Mouse (Mus musculus) small intestine, adult 2 months (tissue): ENCODE measurements around the gene 9130213A22Rik. TPM values are rescaled to one million over a fixed set of nuclear protein-coding genes. Genes with fewer than 3 reads are reported as not detected.

Experiments used
- H3K27ac ChIP-seq: fragments of 200-500 bp; 2 replicates; pipeline ENCODE4 v1.5.1; 2012; ENCODE audit warnings: low read depth, low read length, control low read depth, inconsistent platforms; ENCODE audit not compliant: insufficient read depth
- H3K27me3 ChIP-seq: fragments of 200-500 bp; 2 replicates; pipeline ENCODE4 v1.6.1; 2012; ENCODE audit warnings: mild to moderate bottlenecking, moderate library complexity, low read length, inconsistent platforms; ENCODE audit not compliant: control insufficient read depth, insufficient read depth
- H3K36me3 ChIP-seq: fragments of 200-500 bp; 2 replicates; pipeline ENCODE4 v1.6.1; 2012; ENCODE audit warnings: mild to moderate bottlenecking, low read length, control low read depth, inconsistent platforms; ENCODE audit not compliant: control insufficient read depth, insufficient read depth
- H3K4me1 ChIP-seq: fragments of 200-500 bp; 2 replicates; pipeline ENCODE4 v1.6.1; 2012; ENCODE audit warnings: low read length, inconsistent platforms, mixed read lengths; ENCODE audit not compliant: control insufficient read depth, insufficient read depth, insufficient read length
- H3K4me3 ChIP-seq: fragments of 200-500 bp; 2 replicates; pipeline ENCODE4 v1.5.1; 2012; ENCODE audit warnings: low read depth, mild to moderate bottlenecking, control low read depth, inconsistent platforms, low read length, moderate library complexity
- CTCF ChIP-seq: fragments of 200-500 bp; IDR thresholded peaks from 2 replicates; pipeline ENCODE4 v1.5.1; 2012; ENCODE audit warnings: low read depth, mild to moderate bottlenecking, control low read depth, inconsistent platforms, low read length, moderate library complexity, mixed read lengths; ENCODE audit not compliant: insufficient replicate concordance, insufficient read length; ENCODE audit errors: extremely low read depth
- POLR2A ChIP-seq: fragments of 200-500 bp; IDR thresholded peaks from 2 replicates; pipeline ENCODE4 v1.6.1; 2012; ENCODE audit warnings: low read depth, mild to moderate bottlenecking, control low read depth, inconsistent platforms, low read length, moderate library complexity
- WGBS: fragments of 180-500 bp; shearing (Covaris S2); methylation state at CpG from one replicate; pipeline ENCODE4 v1.1.7; 2018; 5-methylcytosine and 5-hydroxymethylcytosine counted together
- polyA plus RNA-seq: library from polyadenylated mRNA; depleted of rRNA; stranded (reverse); fragments of >200 nt; gene quantifications from 2 replicates; pipeline ENCODE4 v1.2.3, GENCODE M21; 2012

9130213A22Rik gene
- polyA plus RNA-seq, 1 experiment: 0.38 TPM

DNA sequence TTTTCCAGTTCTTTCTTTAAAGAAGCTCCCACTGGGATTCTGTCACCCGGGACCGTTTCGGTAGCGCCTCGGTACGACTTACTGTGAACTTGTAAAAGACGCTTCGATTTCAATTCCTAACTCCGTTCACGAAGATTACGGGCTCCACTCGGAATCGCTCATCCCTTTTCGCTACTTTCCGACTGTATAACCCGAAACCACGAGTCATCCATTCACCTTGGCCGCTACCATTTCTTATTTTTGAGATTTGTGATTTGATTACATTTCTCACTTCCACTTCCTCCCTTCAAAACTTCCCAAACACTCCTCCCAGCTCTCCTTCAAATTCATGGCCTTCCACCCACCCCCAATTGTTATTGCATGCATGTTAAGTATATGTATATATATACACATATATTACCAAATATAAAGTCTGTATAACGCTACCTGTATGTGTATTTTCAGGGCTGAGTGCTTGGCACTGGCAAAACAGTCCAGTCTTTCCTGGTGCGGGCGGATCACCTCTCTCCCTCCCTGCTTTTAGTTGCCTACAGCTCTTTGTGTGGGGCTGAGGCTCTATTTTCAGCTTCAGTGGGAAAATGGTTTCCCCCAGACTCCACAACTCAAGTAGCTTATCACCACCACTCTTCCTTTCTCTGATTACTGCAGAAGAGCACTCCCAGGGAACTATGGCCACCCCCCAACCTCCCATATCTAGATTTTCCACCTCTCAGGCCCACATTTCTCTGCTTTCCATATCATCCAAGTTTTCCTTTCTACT lies 11.2 kb downstream of the 9130213A22Rik start:
- Histone ChIP-seq H3K36me3 (peaks cover 34% of the 10 kb centered on the region), H3K27me3 (no peaks in the 10 kb centered on the region), H3K4me1 (no peaks in the 10 kb centered on the region), H3K4me3 (peak overlapping the region; percentile 59), H3K27ac (no peak overlapping the region)
- TF ChIP-seq CTCF (no peak), POLR2A (no peak)
- 13% methylated on average over 21 of the region's 21 CpGs for WGBS

DNA sequence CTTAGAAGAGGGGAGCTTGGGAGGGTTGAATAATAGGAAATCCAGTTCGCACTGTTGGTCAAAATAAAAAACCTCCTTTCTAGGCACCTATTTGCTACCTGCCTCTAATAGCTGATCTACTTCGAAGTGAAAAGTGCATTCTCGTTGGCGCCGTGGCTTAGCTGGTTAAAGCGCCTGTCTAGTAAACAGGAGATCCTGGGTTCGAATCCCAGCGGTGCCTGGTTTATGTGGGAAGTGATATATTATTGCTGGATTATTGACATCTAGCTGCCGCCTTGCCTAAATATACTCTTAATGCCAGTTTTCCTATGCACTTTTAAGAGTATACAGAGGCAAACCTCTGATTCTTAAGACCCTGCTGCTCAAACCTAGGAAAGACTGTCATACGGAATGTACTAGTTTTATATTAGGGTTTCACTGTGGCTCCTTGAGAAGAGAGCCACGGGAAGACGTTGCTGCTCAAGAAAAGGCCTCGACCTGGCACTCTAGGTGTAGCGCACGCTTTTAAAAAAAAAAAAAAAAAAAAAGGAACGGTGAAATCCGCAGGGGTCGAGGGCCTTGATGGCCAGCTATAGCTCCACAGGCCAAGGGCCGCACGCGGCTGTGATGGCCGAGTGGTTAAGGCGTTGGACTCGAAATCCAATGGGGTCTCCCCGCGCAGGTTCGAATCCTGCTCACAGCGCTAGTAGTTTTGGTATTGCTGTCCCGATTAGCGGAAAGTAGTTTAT lies 11.9 kb downstream of the 9130213A22Rik start:
- no peak for TF ChIP-seq CTCF
- peak; percentile 35; the same call in 1 of the 2 replicates for TF ChIP-seq POLR2A
- no peaks in the 10 kb centered on the region for H3K27me3 ChIP-seq
- 2% methylated on average over 30 of the region's 30 CpGs for WGBS
- H3K36me3 ChIP-seq: peaks cover 41% of the 10 kb centered on the region
- H3K4me1 ChIP-seq: no peaks in the 10 kb centered on the region
- peak overlapping the region; percentile 59 for H3K4me3 ChIP-seq
- no peak overlapping the region for H3K27ac ChIP-seq

DNA sequence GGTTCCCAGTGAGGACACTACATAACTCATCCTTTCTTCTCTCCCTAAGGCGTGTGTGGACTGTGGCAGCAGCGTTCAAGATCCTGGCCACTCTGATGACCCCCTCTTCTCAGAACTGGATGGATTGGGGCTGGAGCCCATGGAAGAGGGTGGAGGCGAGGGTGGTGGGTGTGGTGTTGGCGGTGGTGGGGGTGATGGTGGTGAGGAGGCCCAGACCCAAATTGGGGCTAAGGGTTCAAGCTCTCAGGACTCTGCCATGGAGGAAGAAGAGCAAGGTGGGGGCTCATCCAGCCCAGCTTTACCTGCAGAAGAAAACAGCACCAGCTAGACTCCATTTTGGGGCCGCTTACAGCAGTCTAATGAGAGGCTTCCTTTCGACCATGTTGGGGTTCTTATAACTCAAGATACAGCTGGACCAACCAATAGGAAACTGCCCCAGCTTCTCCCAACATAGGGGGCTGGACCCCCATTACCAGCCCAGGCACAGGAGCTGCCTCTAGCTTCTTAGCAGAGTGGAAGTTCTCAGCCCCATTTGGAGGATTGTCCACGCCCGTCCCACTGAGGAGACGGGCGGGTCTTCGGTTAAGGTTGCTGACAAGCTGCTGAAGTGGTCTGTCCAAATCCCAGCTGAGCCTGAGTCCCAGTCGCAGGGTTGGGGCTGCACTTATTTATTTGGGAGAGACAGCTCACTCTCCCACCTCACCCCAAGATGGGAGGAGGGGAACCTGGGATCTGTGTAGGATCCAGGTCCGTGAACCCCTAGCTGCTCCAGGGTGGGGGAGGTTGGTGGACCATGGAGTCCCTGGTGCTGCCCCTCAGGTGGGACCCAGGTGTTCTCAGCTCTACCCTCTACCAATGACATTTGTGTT lies 13.1 kb downstream of the 9130213A22Rik start:
- Histone ChIP-seq H3K36me3 (peaks cover 53% of the 10 kb centered on the region), H3K4me1 (no peaks in the 10 kb centered on the region), H3K27me3 (no peaks in the 10 kb centered on the region), H3K4me3 (no peak overlapping the region), H3K27ac (no peak overlapping the region)
- WGBS: 86% methylated on average over 13 of the region's 13 CpGs
- no peak for TF ChIP-seq CTCF

DNA sequence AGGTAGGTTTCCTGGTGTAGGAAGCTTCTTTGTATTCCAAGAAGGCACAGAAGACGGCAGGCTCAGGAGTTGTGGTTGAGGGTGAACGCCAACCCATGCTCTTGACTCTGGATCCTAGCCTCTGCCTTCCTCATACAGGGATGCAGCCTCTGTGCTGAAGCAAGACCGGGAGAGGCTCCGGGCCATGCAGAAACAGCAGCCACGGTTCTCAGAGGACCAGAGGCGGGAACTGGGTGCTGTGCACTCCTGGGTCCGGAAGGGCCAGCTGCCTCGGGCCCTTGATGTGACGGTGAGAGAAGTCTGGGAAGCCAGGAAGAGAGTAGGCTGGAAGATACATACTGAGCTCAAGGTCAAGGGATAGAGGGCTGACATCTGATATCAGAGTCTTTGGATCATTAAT lies 14.2 kb downstream of the 9130213A22Rik start:
- H3K36me3 ChIP-seq: peaks cover 63% of the 10 kb centered on the region
- H3K4me1 ChIP-seq: no peaks in the 10 kb centered on the region
- TF ChIP-seq CTCF: no peak
- TF ChIP-seq POLR2A: no peak
- 85% methylated on average over 9 of the region's 9 CpGs for WGBS
- no peak overlapping the region for H3K27ac ChIP-seq
- no peak overlapping the region for H3K4me3 ChIP-seq
- H3K27me3 ChIP-seq: no peaks in the 10 kb centered on the region

DNA sequence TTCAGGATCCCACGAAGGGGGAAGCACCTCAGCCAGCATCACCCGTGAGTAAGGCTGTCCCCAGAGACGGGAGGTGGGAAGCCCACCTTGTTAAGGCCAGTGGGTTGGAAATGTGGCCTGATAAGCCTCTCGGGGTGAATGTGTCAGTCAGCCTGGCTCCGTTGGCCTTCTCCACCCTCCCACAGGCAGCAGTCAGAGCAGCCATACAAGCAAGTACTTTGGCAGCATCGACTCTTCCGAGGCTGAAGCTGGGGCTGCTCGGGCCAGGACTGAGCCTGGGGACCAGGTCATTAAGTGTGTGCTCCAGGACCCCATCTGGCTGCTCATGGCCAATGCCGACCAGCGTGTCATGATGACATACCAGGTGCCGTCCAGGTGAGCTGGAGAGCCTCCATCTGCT lies 14.7 kb downstream of the 9130213A22Rik start:
- Histone ChIP-seq H3K4me1 (no peaks in the 10 kb centered on the region), H3K27ac (no peak overlapping the region), H3K4me3 (no peak overlapping the region), H3K36me3 (peaks cover 69% of the 10 kb centered on the region), H3K27me3 (no peaks in the 10 kb centered on the region)
- TF ChIP-seq POLR2A: no peak
- TF ChIP-seq CTCF: no peak
- 92% methylated on average over 11 of the region's 11 CpGs for WGBS

DNA sequence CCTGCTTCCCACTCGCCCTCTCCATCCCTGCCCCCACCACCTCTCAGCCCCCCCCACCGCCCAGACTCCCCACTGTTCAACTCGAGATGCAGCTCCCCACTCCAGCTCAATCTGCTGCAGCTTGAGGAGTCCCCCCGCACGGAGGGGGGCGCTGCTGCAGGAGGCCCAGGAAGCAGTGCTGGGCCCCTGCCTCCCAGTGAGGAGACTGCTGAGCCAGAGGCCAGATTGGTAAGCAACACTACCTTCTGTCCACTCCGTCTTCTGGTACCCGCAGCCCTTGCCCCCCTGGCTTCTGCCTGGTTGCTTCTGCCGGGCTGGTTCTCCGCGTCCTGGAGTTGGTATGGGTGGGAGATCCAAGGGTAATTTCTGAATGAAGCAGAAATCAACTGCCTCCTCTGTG lies 15.5 kb downstream of the 9130213A22Rik start:
- TF ChIP-seq POLR2A (no peak), CTCF (no peak)
- peaks cover 77% of the 10 kb centered on the region for H3K36me3 ChIP-seq
- no peak overlapping the region for H3K4me3 ChIP-seq
- no peaks in the 10 kb centered on the region for H3K27me3 ChIP-seq
- no peak overlapping the region for H3K27ac ChIP-seq
- 91% methylated on average over 11 of the region's 11 CpGs for WGBS
- no peaks in the 10 kb centered on the region for H3K4me1 ChIP-seq

GRCm38 (mm10) chr11:69106299-69106698 lies 16.1 kb downstream of the 9130213A22Rik start:
- no peaks in the 10 kb centered on the region for H3K4me1 ChIP-seq
- WGBS: 95% methylated on average over 11 of the region's 11 CpGs
- H3K4me3 ChIP-seq: no peak overlapping the region
- no peak overlapping the region for H3K27ac ChIP-seq
- no peaks in the 10 kb centered on the region for H3K27me3 ChIP-seq
- TF ChIP-seq POLR2A: no peak
- no peak for TF ChIP-seq CTCF
- peaks cover 82% of the 10 kb centered on the region for H3K36me3 ChIP-seq
